Mouse (Mus musculus): Measurements from ENCODE around the gene Brk1. TPM values are rescaled to one million over a fixed set of nuclear protein-coding genes. Genes with fewer than 3 reads are reported as not detected.

Brk1 gene
- total RNA-seq, 2 experiments from 2014 or later: 249 to 254 TPM

- intact Hi-C loops (cut with DNase I): loop anchor here (2.0 kb wide), 1 partner anchor 38 kb away; no protein-coding TSS in a partner anchor
- DNase-seq (ENCODE audit: low spot score in 2 of 2): peak in 1 of 2 experiments; percentile 69
These were observed 10.4 kb downstream of the Brk1 start for GRCm38 (mm10) chr6:113614997-113615396.

GRCm38 (mm10) chr6:113615489-113615888 is 10.9 kb downstream of the Brk1 start:
- DNase-seq (ENCODE audit: low spot score in 2 of 2): no peak
- intact Hi-C loops (cut with DNase I): loop anchor here (2.0 kb wide), 1 partner anchor 39 kb away; no protein-coding TSS in a partner anchor

GRCm38 (mm10) chr6:113623386-113623785 is 18.8 kb downstream of the Brk1 start:
- DNase-seq (ENCODE audit: low spot score in 2 of 2): no peak
- intact Hi-C loops (cut with DNase I): loop anchor here (5.0 kb wide), 1 partner anchor 91 kb away; the partner anchor contains the start of genes Emc3 and Fancd2

GRCm38 (mm10) chr6:113623941-113624751 is 19.6 kb downstream of the Brk1 start, which contains the start of gene Vhl:
Gene Vhl (plus strand): TSS chr6:113623959.
- DNase-seq (ENCODE audit: low spot score in 2 of 2): peak; percentile 87 to 88
- intact Hi-C loops (cut with DNase I): loop anchor here (5.0 kb wide), 1 partner anchor 92 kb away; the partner anchor contains the start of genes Emc3 and Fancd2

- intact Hi-C loops (cut with DNase I): loop anchor here (5.0 kb wide), 1 partner anchor 93 kb away; the partner anchor contains the start of genes Emc3 and Fancd2
- DNase-seq (ENCODE audit: low spot score in 2 of 2): peak in 1 of 2 experiments; percentile 17
These were observed 20.6 kb downstream of the Brk1 start for GRCm38 (mm10) chr6:113624989-113625770.

- peak in 1 of 2 experiments; percentile 63 for DNase-seq (ENCODE audit: low spot score in 2 of 2)
- intact Hi-C loops (cut with DNase I): no loop called here
These were observed 25.8 kb downstream of the Brk1 start for GRCm38 (mm10) chr6:113630322-113630721.

- intact Hi-C loops (cut with DNase I): no loop called here
- no peak for DNase-seq (ENCODE audit: low spot score in 2 of 2)
These were observed 28.3 kb downstream of the Brk1 start for GRCm38 (mm10) chr6:113632863-113633262.

- peak; percentile 96 for DNase-seq (ENCODE audit: low spot score in 2 of 2)
- intact Hi-C loops (cut with DNase I): loop anchor here (1.0 to 5.0 kb wide), 3 partner anchors 43 to 439 kb away; no protein-coding TSS in a partner anchor
These were observed 33.9 kb downstream of the Brk1 start, which contains the start of gene Irak2 for GRCm38 (mm10) chr6:113638302-113639040. Gene Irak2 (plus strand): TSS chr6:113638467.

GRCm38 (mm10) chr6:113639201-113639600 is 34.6 kb downstream of the Brk1 start:
- no peak for DNase-seq (ENCODE audit: low spot score in 2 of 2)

GRCm38 (mm10) chr6:113642605-113643004 is 38.0 kb downstream of the Brk1 start:
- intact Hi-C loops (cut with DNase I): no loop called here
- DNase-seq (ENCODE audit: low spot score in 2 of 2): no peak

More at GRCm38 (mm10) chr6:113639201-113639600, 34.6 kb downstream of the Brk1 start:
- intact Hi-C loops (cut with DNase I): loop anchor here (5.0 kb wide), 1 partner anchor 438 kb away; no protein-coding TSS in a partner anchor

- DNase-seq (ENCODE audit: low spot score in 2 of 2): no peak
- intact Hi-C loops (cut with DNase I): no loop called here
These were observed 38.4 kb downstream of the Brk1 start for GRCm38 (mm10) chr6:113643021-113643420.

GRCm38 (mm10) chr6:113643967-113644366 is 39.4 kb downstream of the Brk1 start:
- no peak for DNase-seq (ENCODE audit: low spot score in 2 of 2)
- intact Hi-C loops (cut with DNase I): no loop called here

- intact Hi-C loops (cut with DNase I): no loop called here
These were observed 40.2 kb downstream of the Brk1 start for GRCm38 (mm10) chr6:113644808-113645207.

GRCm38 (mm10) chr6:113649346-113650196 is 45.0 kb downstream of the Brk1 start:
- intact Hi-C loops (cut with DNase I): no loop called here
- no peak for DNase-seq (ENCODE audit: low spot score in 2 of 2)

More at GRCm38 (mm10) chr6:113644808-113645207, 40.2 kb downstream of the Brk1 start:
- DNase-seq (ENCODE audit: low spot score in 2 of 2): peak; percentile 30 to 55

GRCm38 (mm10) chr6:113650197-113650640 is 45.6 kb downstream of the Brk1 start:
- no peak for DNase-seq (ENCODE audit: low spot score in 2 of 2)
- intact Hi-C loops (cut with DNase I): no loop called here

- intact Hi-C loops (cut with DNase I): no loop called here
These were observed 47.1 kb downstream of the Brk1 start for GRCm38 (mm10) chr6:113651626-113652025.

GRCm38 (mm10) chr6:113653551-113653950 is 49.0 kb downstream of the Brk1 start:
- intact Hi-C loops (cut with DNase I): no loop called here
- no peak for DNase-seq (ENCODE audit: low spot score in 2 of 2)

More at GRCm38 (mm10) chr6:113651626-113652025, 47.1 kb downstream of the Brk1 start:
- DNase-seq (ENCODE audit: low spot score in 2 of 2): no peak

- intact Hi-C loops (cut with DNase I): no loop called here
- no peak for DNase-seq (ENCODE audit: low spot score in 2 of 2)
These were observed 49.5 kb downstream of the Brk1 start for GRCm38 (mm10) chr6:113654102-113654501.
